Mouse (Mus musculus): ENCODE data around the gene Pla2g10. TPM values are rescaled to one million over a fixed set of nuclear protein-coding genes. Genes with fewer than 3 reads are reported as not detected.
"Not testable (repeated sequence)": the region's sequence is repeated elsewhere in the genome, so short reads cannot be mapped to it uniquely, and the experiment has no call there.

The Pla2g10 gene
- polyA plus RNA-seq, 1 experiment from 2014 or later, result 0.31 TPM

DNA sequence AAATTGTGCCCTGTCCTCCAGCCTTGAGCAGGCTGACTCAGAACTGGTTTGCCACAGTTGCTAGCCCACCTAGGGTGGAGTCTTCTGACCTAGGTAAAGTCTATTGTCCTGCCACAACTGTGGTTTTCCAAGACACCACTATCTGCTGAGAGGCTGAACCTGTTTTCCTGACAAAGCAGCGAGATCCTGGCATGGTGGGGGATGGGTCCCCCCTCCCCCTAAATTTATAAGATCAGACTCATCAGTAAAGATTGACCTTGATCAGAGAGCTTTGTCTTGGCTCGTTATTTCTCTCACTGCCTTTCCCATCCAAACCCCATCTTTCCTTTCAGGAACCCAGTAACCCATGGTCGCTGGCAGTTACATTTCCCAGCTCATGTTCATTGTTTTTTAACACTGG is 19.2 kb upstream of the Pla2g10 start:
- Histone ChIP-seq H3K9me3 (no peaks in the 10 kb centered on the region), H3K4me1 (peaks cover 4% of the 10 kb centered on the region; the same call in 1 of the 2 replicates), H3K27me3 (replicated peaks; ENCODE audit: low read depth, poor library complexity, severe bottlenecking) (peaks cover 23% of the 10 kb centered on the region), H3K36me3 (replicated peaks) (no peaks in the 10 kb centered on the region), H3K4me3 (no peak overlapping the region), H3K27ac (replicated peaks) (no peak overlapping the region)
- no peak for DNase-seq (ENCODE audit: low spot score)
- 56% methylated on average over 3 of the region's 3 CpGs for WGBS

DNA sequence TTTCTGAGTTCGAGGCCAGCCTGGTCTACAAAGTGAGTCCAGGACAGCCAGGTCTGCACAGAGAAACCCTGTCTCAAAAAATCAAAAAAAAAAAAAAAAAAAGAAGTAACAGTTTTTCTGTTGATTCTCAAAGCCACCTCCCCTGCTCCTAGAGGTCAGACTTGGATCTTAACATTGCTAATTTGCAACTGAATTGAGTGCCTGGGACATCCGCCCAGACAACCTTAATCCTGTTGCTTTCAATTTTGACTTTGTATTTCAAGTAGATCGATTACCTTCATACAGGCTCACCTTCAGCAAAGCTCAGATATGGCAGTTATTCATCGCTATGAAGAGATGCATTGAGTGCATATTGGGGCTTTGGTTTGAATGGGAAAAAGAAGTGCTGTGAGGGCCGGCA is 18.5 kb upstream of the Pla2g10 start:
- Histone ChIP-seq H3K4me3 (no peak overlapping the region), H3K36me3 (replicated peaks) (no peaks in the 10 kb centered on the region), H3K27ac (replicated peaks) (no peak overlapping the region), H3K27me3 (replicated peaks; ENCODE audit: low read depth, poor library complexity, severe bottlenecking) (peaks cover 19% of the 10 kb centered on the region), H3K4me1 (no peaks in the 10 kb centered on the region), H3K9me3 (no peaks in the 10 kb centered on the region)
- DNase-seq (ENCODE audit: low spot score), result no peak
- 36% methylated on average over 5 of the region's 5 CpGs for WGBS

DNA sequence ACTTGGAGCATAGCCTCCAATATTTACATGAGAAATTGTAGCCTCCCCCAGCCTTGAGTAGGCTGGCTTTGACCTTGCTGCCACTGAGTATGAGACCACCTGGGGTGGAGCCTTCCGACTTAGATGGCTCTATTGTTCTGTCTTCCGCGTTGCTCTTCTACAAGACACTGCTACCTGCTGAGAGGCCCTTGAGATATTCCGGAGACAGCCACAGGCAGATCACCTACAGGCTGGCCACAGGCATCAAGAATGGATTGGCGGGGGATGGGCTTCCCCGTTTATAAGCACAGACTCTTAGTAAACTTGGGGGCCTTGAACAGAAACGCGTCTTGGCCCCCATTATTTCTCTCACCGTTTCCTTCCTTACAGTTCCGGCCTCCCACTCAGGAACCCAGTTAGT is 18.0 kb upstream of the Pla2g10 start:
- 16% methylated on average over 10 of the region's 10 CpGs for WGBS
- not testable (repeated sequence) for H3K4me3 ChIP-seq; H3K9me3 ChIP-seq; H3K27ac ChIP-seq (replicated peaks); DNase-seq (ENCODE audit: low spot score); H3K4me1 ChIP-seq; H3K36me3 ChIP-seq (replicated peaks)
- peaks cover 19% of the 10 kb centered on the region for H3K27me3 ChIP-seq (replicated peaks; ENCODE audit: low read depth, poor library complexity, severe bottlenecking)

DNA sequence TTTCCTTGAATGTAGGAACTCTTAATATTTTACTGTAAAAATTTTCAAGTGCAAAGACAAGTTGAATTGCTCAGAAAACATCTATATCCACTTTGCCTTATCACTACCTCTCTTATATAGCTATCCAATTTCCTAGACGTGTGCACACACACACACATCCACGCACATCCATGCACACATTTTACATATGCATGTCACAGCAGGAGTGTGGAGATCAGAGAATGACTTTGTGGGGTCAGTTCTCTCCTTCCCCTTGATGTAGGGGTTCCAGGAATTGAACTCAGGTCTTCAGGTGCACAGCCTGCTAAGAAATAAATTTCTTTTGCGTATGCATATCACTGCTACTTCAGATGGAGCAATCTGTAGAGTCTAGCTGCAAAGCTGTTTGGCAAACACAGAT is 17.3 kb upstream of the Pla2g10 start:
- Histone ChIP-seq H3K36me3 (replicated peaks) (no peaks in the 10 kb centered on the region), H3K27ac (replicated peaks) (no peak overlapping the region), H3K9me3 (no peaks in the 10 kb centered on the region), H3K4me3 (no peak overlapping the region), H3K4me1 (no peaks in the 10 kb centered on the region), H3K27me3 (replicated peaks; ENCODE audit: low read depth, poor library complexity, severe bottlenecking) (peaks cover 19% of the 10 kb centered on the region)
- DNase-seq (ENCODE audit: low spot score), result no peak
- WGBS, result 78% methylated on average over 3 of the region's 3 CpGs

DNA sequence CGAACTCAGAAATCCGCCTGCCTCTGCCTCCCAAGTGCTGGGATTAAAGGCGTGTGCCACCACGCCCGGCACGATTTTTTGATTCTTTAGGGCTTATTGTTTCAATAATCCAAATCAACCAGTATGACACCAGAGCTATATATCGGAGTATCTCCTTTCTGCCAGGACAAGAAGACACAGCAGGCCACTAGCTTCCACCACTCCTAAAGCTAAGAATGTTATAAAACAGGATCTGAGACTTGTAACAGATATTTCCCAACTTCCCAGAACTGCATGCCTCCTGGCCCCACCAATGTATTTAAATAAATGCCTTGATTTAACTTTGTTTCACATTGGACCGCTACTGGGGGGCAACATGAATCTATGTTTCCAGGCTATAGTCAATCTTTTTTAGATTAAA is 16.9 kb upstream of the Pla2g10 start:
- H3K27ac ChIP-seq (replicated peaks), result no peak overlapping the region
- no peaks in the 10 kb centered on the region for H3K36me3 ChIP-seq (replicated peaks)
- H3K9me3 ChIP-seq, result no peaks in the 10 kb centered on the region
- H3K27me3 ChIP-seq (replicated peaks; ENCODE audit: low read depth, poor library complexity, severe bottlenecking), result peaks cover 19% of the 10 kb centered on the region
- WGBS, result 90% methylated on average over 8 of the region's 8 CpGs
- no peak for DNase-seq (ENCODE audit: low spot score)
- H3K4me1 ChIP-seq, result no peaks in the 10 kb centered on the region
- H3K4me3 ChIP-seq, result no peak overlapping the region

- no peak for DNase-seq (ENCODE audit: low spot score)
- whole genome bisulfite sequencing, result 65% methylated on average over 2 of the region's 2 CpGs
- no peak overlapping the region for H3K4me3 ChIP-seq
These were observed 10.1 kb upstream of the Pla2g10 start for GRCm38 (mm10) chr16:13740844-13741243.

GRCm38 (mm10) chr16:13739044-13739443 is 8.3 kb upstream of the Pla2g10 start:
- DNase-seq (ENCODE audit: low spot score); H3K27ac ChIP-seq (replicated peaks); H3K4me3 ChIP-seq; H3K9me3 ChIP-seq; H3K27me3 ChIP-seq (replicated peaks; ENCODE audit: low read depth, poor library complexity, severe bottlenecking); H3K4me1 ChIP-seq; H3K36me3 ChIP-seq (replicated peaks): not testable (repeated sequence)
- 66% methylated on average over 4 of the region's 4 CpGs for WGBS

More at GRCm38 (mm10) chr16:13740844-13741243, 10.1 kb upstream of the Pla2g10 start:
- no peak overlapping the region for H3K27ac ChIP-seq (replicated peaks)
- H3K27me3 ChIP-seq (replicated peaks; ENCODE audit: low read depth, poor library complexity, severe bottlenecking), result no peaks in the 10 kb centered on the region
- no peaks in the 10 kb centered on the region for H3K4me1 ChIP-seq
- no peaks in the 10 kb centered on the region for H3K36me3 ChIP-seq (replicated peaks)
- H3K9me3 ChIP-seq, result no peaks in the 10 kb centered on the region

- no peaks in the 10 kb centered on the region for H3K4me1 ChIP-seq
- WGBS, result 89% methylated on average over 8 of the region's 8 CpGs
These were observed 5.2 kb upstream of the Pla2g10 start for GRCm38 (mm10) chr16:13735977-13736376.

GRCm38 (mm10) chr16:13733518-13734137 is 2.8 kb upstream of the Pla2g10 start:
- no peak overlapping the region for H3K4me3 ChIP-seq
- DNase-seq (ENCODE audit: low spot score), result peak; percentile 82
- 23% methylated on average over 9 of the region's 9 CpGs for WGBS
- H3K27me3 ChIP-seq (replicated peaks; ENCODE audit: low read depth, poor library complexity, severe bottlenecking), result 0 out of 2 replicates have a peak, but pooled peaks cover 13% of the 10 kb centered on the region
- peaks cover 9% of the 10 kb centered on the region for H3K4me1 ChIP-seq
- no peaks in the 10 kb centered on the region for H3K36me3 ChIP-seq (replicated peaks)
- H3K9me3 ChIP-seq, result no peaks in the 10 kb centered on the region
- H3K27ac ChIP-seq (replicated peaks), result no peak overlapping the region

More at GRCm38 (mm10) chr16:13735977-13736376, 5.2 kb upstream of the Pla2g10 start:
- H3K9me3 ChIP-seq, result no peaks in the 10 kb centered on the region
- H3K36me3 ChIP-seq (replicated peaks), result no peaks in the 10 kb centered on the region
- H3K27ac ChIP-seq (replicated peaks), result no peak overlapping the region
- DNase-seq (ENCODE audit: low spot score), result no peak
- no peaks in the 10 kb centered on the region for H3K27me3 ChIP-seq (replicated peaks; ENCODE audit: low read depth, poor library complexity, severe bottlenecking)
- no peak overlapping the region for H3K4me3 ChIP-seq

DNA sequence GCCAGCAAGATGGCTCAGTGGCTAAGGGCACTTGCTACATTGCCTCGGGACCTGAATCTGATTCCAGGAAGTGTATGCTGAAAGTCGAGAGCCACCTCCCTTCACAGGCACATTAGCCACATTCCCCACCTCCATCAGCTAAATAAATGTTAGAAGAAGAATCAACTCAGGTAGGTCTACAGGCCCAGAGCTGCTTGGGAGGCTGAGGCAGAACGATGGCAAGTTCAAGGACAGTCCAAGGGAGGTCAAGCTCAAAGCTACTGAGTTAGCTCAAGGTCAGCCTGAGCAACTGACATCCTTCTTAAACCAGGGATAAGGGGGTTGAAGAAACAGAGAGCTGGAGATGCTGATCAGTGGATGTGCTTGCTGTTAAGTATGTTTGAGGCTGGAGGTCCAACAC is 2.0 kb upstream of the Pla2g10 start:
- no peak overlapping the region for H3K4me3 ChIP-seq
- no peaks in the 10 kb centered on the region for H3K9me3 ChIP-seq
- no peak for DNase-seq (ENCODE audit: low spot score)
- no peak overlapping the region for H3K27ac ChIP-seq (replicated peaks)
- H3K36me3 ChIP-seq (replicated peaks), result no peaks in the 10 kb centered on the region
- peaks cover 9% of the 10 kb centered on the region for H3K4me1 ChIP-seq
- 81% methylated on average over 3 of the region's 3 CpGs for WGBS
- H3K27me3 ChIP-seq (replicated peaks; ENCODE audit: low read depth, poor library complexity, severe bottlenecking), result 0 out of 2 replicates have a peak, but pooled peaks cover 13% of the 10 kb centered on the region

- no peak for DNase-seq (ENCODE audit: low spot score)
- no peaks in the 10 kb centered on the region for H3K36me3 ChIP-seq (replicated peaks)
- peaks cover 9% of the 10 kb centered on the region for H3K4me1 ChIP-seq
- no peaks in the 10 kb centered on the region for H3K9me3 ChIP-seq
- 0 out of 2 replicates have a peak, but pooled peaks cover 13% of the 10 kb centered on the region for H3K27me3 ChIP-seq (replicated peaks; ENCODE audit: low read depth, poor library complexity, severe bottlenecking)
- WGBS, result 80% methylated on average over 4 of the region's 4 CpGs
- no peak overlapping the region for H3K4me3 ChIP-seq
- H3K27ac ChIP-seq (replicated peaks), result no peak overlapping the region
These were observed 1.4 kb downstream of the Pla2g10 start for GRCm38 (mm10) chr16:13729428-13729827.

DNA sequence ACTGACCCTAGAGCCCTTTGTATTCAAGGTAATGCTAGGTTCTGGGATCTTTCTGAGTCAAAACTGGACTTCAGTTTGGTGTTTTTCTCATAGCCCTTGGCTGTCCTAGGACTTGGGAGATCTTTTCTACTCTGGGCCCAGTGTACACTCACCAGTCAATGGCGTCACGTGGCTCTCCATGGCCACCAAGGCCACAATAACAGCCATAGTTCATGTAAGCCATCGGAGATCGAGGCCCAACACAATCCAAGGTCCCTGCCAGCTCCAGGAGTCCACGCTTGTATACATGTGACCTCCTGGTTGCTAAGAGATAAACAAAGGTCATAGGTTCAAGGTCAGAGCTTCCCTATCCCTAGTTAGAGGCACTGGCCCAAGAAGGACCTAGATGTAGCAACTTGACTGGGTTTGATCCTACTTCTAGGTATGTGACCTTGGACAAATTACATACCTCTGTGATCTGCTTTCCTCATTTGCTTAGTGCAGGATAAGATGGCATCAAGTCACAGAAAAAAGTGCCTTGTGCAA is 2.9 kb downstream of the Pla2g10 start:
- Histone ChIP-seq H3K27ac (replicated peaks) (no peak overlapping the region), H3K9me3 (no peaks in the 10 kb centered on the region), H3K36me3 (replicated peaks) (no peaks in the 10 kb centered on the region), H3K27me3 (replicated peaks; ENCODE audit: low read depth, poor library complexity, severe bottlenecking) (0 out of 2 replicates have a peak, but pooled peaks cover 13% of the 10 kb centered on the region), H3K4me1 (peaks cover 9% of the 10 kb centered on the region), H3K4me3 (no peak overlapping the region)
- 85% methylated on average over 5 of the region's 5 CpGs for WGBS
- no peak for DNase-seq (ENCODE audit: low spot score)

DNA sequence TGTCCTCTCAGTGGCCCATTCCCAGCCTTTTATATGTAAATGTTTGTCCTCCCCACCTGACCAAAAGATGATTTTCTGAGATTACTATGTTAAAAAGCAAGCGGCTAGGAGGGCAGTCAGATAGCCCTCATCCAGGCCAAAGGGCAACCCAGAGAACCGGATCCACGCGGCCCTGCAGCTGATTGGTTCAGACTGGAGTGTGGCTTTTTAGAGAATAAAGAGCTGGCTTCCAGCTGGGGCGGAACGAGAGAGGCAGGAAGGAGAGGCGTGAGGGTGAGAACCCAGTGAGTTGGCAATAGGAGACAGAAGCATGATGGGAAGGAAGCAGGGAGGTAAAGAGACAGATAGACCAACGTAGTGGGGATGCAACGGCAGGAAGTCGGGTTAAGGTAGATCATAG is 7.8 kb downstream of the Pla2g10 start:
- H3K4me3 ChIP-seq, result no peak overlapping the region
- no peaks in the 10 kb centered on the region for H3K27me3 ChIP-seq (replicated peaks; ENCODE audit: low read depth, poor library complexity, severe bottlenecking)
- no peak overlapping the region for H3K27ac ChIP-seq (replicated peaks)
- no peak for DNase-seq (ENCODE audit: low spot score)
- H3K4me1 ChIP-seq, result no peaks in the 10 kb centered on the region
- WGBS, result 41% methylated on average over 10 of the region's 10 CpGs
- H3K9me3 ChIP-seq, result no peaks in the 10 kb centered on the region
- H3K36me3 ChIP-seq (replicated peaks), result no peaks in the 10 kb centered on the region

Measured in embryonic facial prominence, embryonic 10.5 days (tissue).